Mouse (Mus musculus): ENCODE data around the gene Phkb. TPM values are rescaled to one million over a fixed set of nuclear protein-coding genes. Genes with fewer than 3 reads are reported as not detected.

Gene Phkb
- polyA plus RNA-seq, 1 experiment from 2014 or later: 42.0 TPM

GRCm38 (mm10) chr8:85871660-85872059, 30.9 kb downstream of the Phkb start:
- Histone ChIP-seq H3K4me3 (no peak overlapping the region), H3K4me1 (no peaks in the 10 kb centered on the region), H3K9me3 (replicated peaks) (no peaks in the 10 kb centered on the region), H3K27me3 (ENCODE audit: low read depth, poor library complexity, severe bottlenecking) (no peaks in the 10 kb centered on the region), H3K36me3 (no peaks in the 10 kb centered on the region), H3K27ac (replicated peaks) (no peak overlapping the region)
- no peak for DNase-seq (ENCODE audit: low spot score)
- WGBS: 83% methylated on average over 2 of the region's 2 CpGs

DNA sequence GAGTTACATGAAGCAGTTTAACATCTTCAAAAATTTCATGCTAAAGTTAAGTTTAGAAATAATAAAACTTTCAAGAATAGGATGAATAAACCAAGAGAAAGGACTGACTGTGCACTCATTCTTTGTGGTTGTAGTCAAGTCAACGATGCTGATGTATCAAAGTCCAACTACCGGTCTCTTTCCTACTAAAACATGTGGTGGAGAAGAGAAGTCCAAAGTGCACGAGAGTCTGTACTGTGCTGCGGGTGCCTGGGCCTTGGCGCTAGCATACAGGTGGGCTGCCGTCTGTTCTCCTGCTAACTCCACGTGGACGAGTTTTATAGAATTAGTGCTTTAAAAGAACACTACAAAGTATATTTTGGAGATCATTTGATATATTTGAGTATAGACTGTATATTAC, 37.2 kb downstream of the Phkb start:
- Histone ChIP-seq H3K9me3 (replicated peaks) (no peaks in the 10 kb centered on the region), H3K4me1 (no peaks in the 10 kb centered on the region), H3K36me3 (peaks cover 32% of the 10 kb centered on the region), H3K27ac (replicated peaks) (no peak overlapping the region), H3K4me3 (no peak overlapping the region), H3K27me3 (ENCODE audit: low read depth, poor library complexity, severe bottlenecking) (no peaks in the 10 kb centered on the region)
- WGBS: 95% methylated on average over 8 of the region's 8 CpGs
- DNase-seq (ENCODE audit: low spot score): no peak

GRCm38 (mm10) chr8:85879624-85880023, 38.9 kb downstream of the Phkb start:
- no peaks in the 10 kb centered on the region for H3K4me1 ChIP-seq
- no peak overlapping the region for H3K4me3 ChIP-seq
- H3K9me3 ChIP-seq (replicated peaks): no peaks in the 10 kb centered on the region
- 96% methylated on average over 7 of the region's 7 CpGs for WGBS
- H3K36me3 ChIP-seq: peaks cover 43% of the 10 kb centered on the region
- no peaks in the 10 kb centered on the region for H3K27me3 ChIP-seq (ENCODE audit: low read depth, poor library complexity, severe bottlenecking)
- no peak overlapping the region for H3K27ac ChIP-seq (replicated peaks)
- DNase-seq (ENCODE audit: low spot score): no peak

DNA sequence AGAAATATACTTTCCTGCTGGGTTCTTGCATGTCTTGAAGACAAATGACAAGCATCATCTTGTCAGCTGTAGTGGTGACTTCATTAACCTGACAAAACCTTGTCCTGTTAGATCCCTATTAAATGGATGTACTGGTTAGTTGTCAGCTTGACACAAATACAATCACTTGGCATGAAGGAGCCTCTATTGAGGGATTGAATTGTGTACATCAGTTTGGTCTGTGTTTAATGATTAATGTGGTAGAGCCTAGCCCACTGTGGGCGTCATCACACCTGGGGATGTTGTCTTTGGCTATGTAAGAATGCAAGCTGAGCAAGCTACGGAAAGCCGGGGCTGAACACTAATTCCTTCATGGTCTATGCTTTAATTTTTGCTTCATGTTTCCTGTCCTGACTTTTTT, 44.1 kb downstream of the Phkb start:
- 94% methylated on average over 3 of the region's 3 CpGs for WGBS
- no peak for DNase-seq (ENCODE audit: low spot score)
- H3K9me3 ChIP-seq (replicated peaks): no peaks in the 10 kb centered on the region; the same call in 1 of the 2 replicates

DNA sequence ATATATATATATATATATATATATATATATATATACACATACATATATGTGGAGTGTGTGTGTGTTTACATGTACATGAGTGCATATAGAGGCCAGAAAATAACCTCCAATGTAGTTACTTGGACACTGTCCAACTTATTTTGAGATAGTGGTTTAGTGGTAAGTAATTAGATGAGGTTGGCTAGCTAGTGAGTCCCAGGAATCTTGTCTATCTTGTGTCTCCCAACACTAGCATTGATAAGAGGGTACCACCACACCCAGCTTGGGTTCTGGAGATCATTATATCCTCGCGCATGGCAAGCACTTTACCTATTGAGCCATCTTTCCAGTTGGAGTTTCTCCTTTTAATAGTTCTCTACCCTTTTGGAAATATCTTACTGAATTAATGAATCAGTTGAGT, 56.9 kb downstream of the Phkb start:
- H3K27ac ChIP-seq (replicated peaks): no peak overlapping the region
- no peaks in the 10 kb centered on the region for H3K9me3 ChIP-seq (replicated peaks)
- H3K4me3 ChIP-seq: no peak overlapping the region
- peaks cover 15% of the 10 kb centered on the region; the same call in 1 of the 2 replicates for H3K36me3 ChIP-seq
- DNase-seq (ENCODE audit: low spot score): no peak
- no peaks in the 10 kb centered on the region for H3K4me1 ChIP-seq
- no peaks in the 10 kb centered on the region for H3K27me3 ChIP-seq (ENCODE audit: low read depth, poor library complexity, severe bottlenecking)
- 95% methylated on average over 2 of the region's 2 CpGs for WGBS

More for the DNA sequence above, 44.1 kb downstream of the Phkb start:
- H3K4me3 ChIP-seq: no peak overlapping the region
- peaks cover 47% of the 10 kb centered on the region for H3K36me3 ChIP-seq
- no peaks in the 10 kb centered on the region for H3K4me1 ChIP-seq
- no peaks in the 10 kb centered on the region for H3K27me3 ChIP-seq (ENCODE audit: low read depth, poor library complexity, severe bottlenecking)
- no peak overlapping the region for H3K27ac ChIP-seq (replicated peaks)

- Histone ChIP-seq H3K36me3 (peaks cover 8% of the 10 kb centered on the region; the same call in 1 of the 2 replicates), H3K9me3 (replicated peaks) (no peaks in the 10 kb centered on the region), H3K4me1 (no peaks in the 10 kb centered on the region), H3K4me3 (no peak overlapping the region), H3K27me3 (ENCODE audit: low read depth, poor library complexity, severe bottlenecking) (no peaks in the 10 kb centered on the region), H3K27ac (replicated peaks) (no peak overlapping the region)
- no peak for DNase-seq (ENCODE audit: low spot score)
These were observed 84.2 kb downstream of the Phkb start for GRCm38 (mm10) chr8:85924991-85925390.

GRCm38 (mm10) chr8:85925574-85925973, 84.8 kb downstream of the Phkb start:
- WGBS: 96% methylated on average over 1 of the region's 1 CpGs
- H3K9me3 ChIP-seq (replicated peaks): no peaks in the 10 kb centered on the region

DNA sequence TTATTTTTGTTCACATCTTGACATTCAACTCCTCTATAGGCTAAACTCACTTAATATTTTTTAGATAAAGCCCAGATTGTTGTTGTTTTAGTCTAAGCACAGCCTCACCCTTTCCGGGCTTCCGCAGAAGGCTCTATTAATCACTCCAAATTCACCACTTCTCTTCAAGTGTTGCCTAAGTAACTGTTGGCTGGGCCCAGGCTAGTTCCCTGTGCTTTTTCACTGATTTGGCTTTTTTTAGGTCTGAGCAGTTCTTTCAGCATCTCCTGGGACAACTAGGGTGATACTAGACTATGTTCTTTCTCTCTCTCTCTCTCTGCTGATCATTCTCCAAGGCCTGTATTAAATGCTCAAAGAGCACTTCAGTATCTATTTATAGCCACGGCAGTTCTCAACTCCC, 85.3 kb downstream of the Phkb start:
- Histone ChIP-seq H3K9me3 (replicated peaks) (no peaks in the 10 kb centered on the region), H3K4me3 (no peak overlapping the region), H3K27me3 (ENCODE audit: low read depth, poor library complexity, severe bottlenecking) (no peaks in the 10 kb centered on the region), H3K27ac (replicated peaks) (no peak overlapping the region), H3K4me1 (no peaks in the 10 kb centered on the region), H3K36me3 (peaks cover 8% of the 10 kb centered on the region; the same call in 1 of the 2 replicates)
- 89% methylated on average over 3 of the region's 3 CpGs for WGBS
- DNase-seq (ENCODE audit: low spot score): no peak

More at GRCm38 (mm10) chr8:85925574-85925973, 84.8 kb downstream of the Phkb start:
- no peaks in the 10 kb centered on the region for H3K27me3 ChIP-seq (ENCODE audit: low read depth, poor library complexity, severe bottlenecking)
- H3K4me1 ChIP-seq: no peaks in the 10 kb centered on the region
- H3K27ac ChIP-seq (replicated peaks): no peak overlapping the region
- no peak for DNase-seq (ENCODE audit: low spot score)
- no peak overlapping the region for H3K4me3 ChIP-seq
- H3K36me3 ChIP-seq: peaks cover 8% of the 10 kb centered on the region; the same call in 1 of the 2 replicates

- no peaks in the 10 kb centered on the region for H3K4me1 ChIP-seq
- no peaks in the 10 kb centered on the region for H3K27me3 ChIP-seq (ENCODE audit: low read depth, poor library complexity, severe bottlenecking)
- 93% methylated on average over 5 of the region's 5 CpGs for WGBS
- no peak overlapping the region for H3K4me3 ChIP-seq
- no peak for DNase-seq (ENCODE audit: low spot score)
- no peaks in the 10 kb centered on the region for H3K9me3 ChIP-seq (replicated peaks)
- no peak overlapping the region for H3K27ac ChIP-seq (replicated peaks)
- H3K36me3 ChIP-seq: peaks cover 13% of the 10 kb centered on the region
These were observed 95.4 kb downstream of the Phkb start for GRCm38 (mm10) chr8:85936148-85936547.

- H3K27me3 ChIP-seq (ENCODE audit: low read depth, poor library complexity, severe bottlenecking): no peaks in the 10 kb centered on the region
- no peak overlapping the region for H3K4me3 ChIP-seq
- no peaks in the 10 kb centered on the region for H3K9me3 ChIP-seq (replicated peaks)
- peaks cover 17% of the 10 kb centered on the region for H3K36me3 ChIP-seq
- WGBS: 87% methylated on average over 7 of the region's 7 CpGs
- H3K27ac ChIP-seq (replicated peaks): no peak overlapping the region
- no peak for DNase-seq (ENCODE audit: low spot score)
- no peaks in the 10 kb centered on the region for H3K4me1 ChIP-seq
These were observed 96.6 kb downstream of the Phkb start for GRCm38 (mm10) chr8:85937343-85937742.

- H3K4me3 ChIP-seq: no peak overlapping the region
- H3K27ac ChIP-seq (replicated peaks): no peak overlapping the region
- peaks cover 28% of the 10 kb centered on the region for H3K36me3 ChIP-seq
- no peaks in the 10 kb centered on the region for H3K9me3 ChIP-seq (replicated peaks)
- DNase-seq (ENCODE audit: low spot score): no peak
- H3K27me3 ChIP-seq (ENCODE audit: low read depth, poor library complexity, severe bottlenecking): no peaks in the 10 kb centered on the region
- H3K4me1 ChIP-seq: no peaks in the 10 kb centered on the region
- 94% methylated on average over 5 of the region's 5 CpGs for WGBS
These were observed 104.1 kb downstream of the Phkb start for GRCm38 (mm10) chr8:85944820-85945219.

DNA sequence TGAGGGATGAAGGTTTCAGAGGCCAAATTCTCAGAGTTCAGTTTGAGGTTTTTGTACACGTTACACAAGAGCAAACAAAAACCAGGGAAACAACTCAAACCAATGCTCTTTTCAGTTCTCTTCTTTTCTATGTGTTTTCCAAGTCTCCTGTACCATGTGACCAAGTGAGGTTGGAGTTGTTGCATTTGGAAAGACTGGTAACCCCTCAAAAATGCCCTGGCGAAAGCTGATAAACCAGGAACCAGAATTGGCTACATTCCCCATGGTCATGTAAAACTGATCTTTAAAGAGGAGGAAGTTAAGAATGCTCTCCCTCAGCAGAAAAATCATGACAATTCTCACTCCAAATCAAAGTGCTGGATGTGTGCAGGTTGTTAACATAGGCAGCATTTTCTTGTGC, 117.6 kb downstream of the Phkb start:
- no peaks in the 10 kb centered on the region for H3K27me3 ChIP-seq (ENCODE audit: low read depth, poor library complexity, severe bottlenecking)
- no peaks in the 10 kb centered on the region for H3K4me1 ChIP-seq
- no peak for DNase-seq (ENCODE audit: low spot score)
- no peaks in the 10 kb centered on the region for H3K9me3 ChIP-seq (replicated peaks)
- H3K36me3 ChIP-seq: peaks cover 4% of the 10 kb centered on the region; the same call in 1 of the 2 replicates
- no peak overlapping the region for H3K27ac ChIP-seq (replicated peaks)
- WGBS: 90% methylated on average over 2 of the region's 2 CpGs
- H3K4me3 ChIP-seq: no peak overlapping the region

DNA sequence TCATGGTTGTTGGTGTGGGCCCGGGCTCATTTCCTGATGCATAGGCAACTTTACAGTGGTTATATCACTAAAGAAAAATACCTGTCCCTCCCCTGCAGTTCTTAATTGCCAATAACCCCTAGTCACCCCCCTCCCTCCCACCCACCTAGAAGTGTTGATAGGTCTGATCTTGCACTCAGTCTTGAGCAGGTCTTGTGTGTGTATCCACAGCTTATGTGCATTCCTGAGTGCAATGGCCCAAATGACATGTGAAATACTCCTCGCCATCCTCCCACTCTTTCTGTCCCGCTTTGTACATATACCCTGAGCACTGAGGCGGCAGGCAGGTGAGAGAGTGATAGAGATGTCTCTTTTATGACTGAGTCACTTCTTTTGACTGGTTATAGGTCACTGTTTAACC, 119.1 kb downstream of the Phkb start:
- WGBS: 95% methylated on average over 4 of the region's 4 CpGs

DNA sequence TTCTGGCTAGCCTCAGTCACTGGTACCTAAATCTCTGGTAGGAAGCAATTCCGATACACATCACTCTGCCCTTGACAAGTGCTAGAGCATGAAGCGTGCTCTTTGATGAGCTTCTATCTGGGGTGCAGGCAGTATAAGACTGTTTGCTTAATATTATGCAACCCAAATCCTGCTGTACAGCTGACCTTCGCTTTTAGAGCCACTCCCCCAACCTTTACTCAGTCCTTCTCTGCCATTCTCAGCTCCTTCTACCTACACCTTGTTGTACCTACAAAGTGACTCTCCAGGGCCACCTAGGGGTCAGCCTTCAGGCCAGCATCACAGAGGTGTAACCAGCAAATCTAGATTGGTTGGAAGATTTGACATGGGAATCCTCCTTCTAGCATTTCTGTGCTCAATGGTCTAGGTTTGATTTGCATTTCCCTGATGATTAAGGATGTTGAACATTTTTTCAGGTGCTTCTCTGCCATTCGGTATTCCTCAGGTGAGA, 136.9 kb downstream of the Phkb start:
- 0 out of 2 replicates have a peak, but pooled peaks cover 3% of the 10 kb centered on the region for H3K9me3 ChIP-seq (replicated peaks)
- 92% methylated on average over 4 of the region's 4 CpGs for WGBS

More for the DNA sequence above, 119.1 kb downstream of the Phkb start:
- H3K4me3 ChIP-seq: no peak overlapping the region
- no peak overlapping the region for H3K27ac ChIP-seq (replicated peaks)
- no peak for DNase-seq (ENCODE audit: low spot score)
- no peaks in the 10 kb centered on the region for H3K9me3 ChIP-seq (replicated peaks)
- peaks cover 4% of the 10 kb centered on the region; the same call in 1 of the 2 replicates for H3K36me3 ChIP-seq
- H3K27me3 ChIP-seq (ENCODE audit: low read depth, poor library complexity, severe bottlenecking): no peaks in the 10 kb centered on the region
- no peaks in the 10 kb centered on the region for H3K4me1 ChIP-seq

More for the DNA sequence above, 136.9 kb downstream of the Phkb start:
- no peak for DNase-seq (ENCODE audit: low spot score)
- Histone ChIP-seq H3K4me1 (no peaks in the 10 kb centered on the region), H3K27me3 (ENCODE audit: low read depth, poor library complexity, severe bottlenecking) (no peaks in the 10 kb centered on the region), H3K27ac (replicated peaks) (no peak overlapping the region), H3K4me3 (no peak overlapping the region), H3K36me3 (peaks cover 13% of the 10 kb centered on the region)
